Mouse (Mus musculus): Measurements from ENCODE around the gene Gm17304. TPM values are rescaled to one million over a fixed set of nuclear protein-coding genes. Genes with fewer than 3 reads are reported as not detected.

The Gm17304 gene
- total RNA-seq, 2 experiments from 2014 or later, result not detected

DNA sequence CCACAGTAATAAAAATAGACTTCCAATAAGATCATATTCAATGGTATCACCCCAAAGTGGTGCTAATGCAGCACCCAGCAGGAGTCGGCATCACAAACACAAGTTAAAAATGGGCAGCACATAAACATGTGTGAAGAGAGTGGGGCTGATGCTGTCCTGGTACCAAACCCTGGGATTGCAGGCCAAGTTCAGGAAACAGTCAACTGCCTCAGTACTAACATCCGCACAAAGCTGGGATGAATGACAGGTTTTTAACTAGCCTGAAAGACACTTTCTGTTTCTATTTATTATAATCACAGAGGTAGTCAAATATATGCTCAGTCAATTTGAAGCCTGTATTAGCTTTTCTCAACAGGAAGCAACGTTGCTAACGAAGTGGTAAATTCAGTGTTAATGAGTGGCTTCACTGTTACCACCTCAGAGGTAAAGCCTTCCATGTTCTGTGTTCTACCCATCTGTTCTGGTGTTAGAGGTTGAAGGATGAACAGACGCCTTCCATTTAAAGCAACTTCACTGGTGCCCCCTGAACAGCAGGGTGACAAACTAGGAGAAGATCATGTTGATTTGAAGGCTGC, 31.4 kb downstream of the Gm17304 start:
- no peak for TF ChIP-seq CTCF (conservative IDR thresholded peaks at IDR 0.05)
- Histone ChIP-seq H3K27ac (peak overlapping the region; percentile 1; the same call in 1 of the 2 replicates), H3K4me3 (no peak overlapping the region)
- no peak for DNase-seq (ENCODE audit: low spot score in 2 of 2)

DNA sequence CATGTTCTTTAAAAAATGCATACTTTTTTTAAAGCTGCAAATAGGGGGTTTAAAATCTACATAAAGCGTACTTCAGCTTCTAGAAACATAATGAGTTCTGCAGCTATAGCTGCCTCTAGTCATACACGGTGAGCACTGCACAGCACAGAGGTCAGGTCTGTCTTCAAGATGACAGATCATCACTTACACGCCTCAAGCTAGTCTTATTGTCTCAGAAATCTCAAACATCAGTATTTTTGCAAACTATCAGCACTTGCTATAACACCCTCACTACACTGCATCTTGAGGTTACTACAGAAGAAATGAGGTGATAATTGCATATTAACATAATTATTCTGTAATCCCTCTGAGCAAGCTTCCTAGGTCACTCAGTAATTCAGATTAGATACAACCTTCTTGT, 33.0 kb downstream of the Gm17304 start:
- no peak for DNase-seq (ENCODE audit: low spot score in 2 of 2)
- H3K4me3 ChIP-seq, result no peak overlapping the region
- TF ChIP-seq CTCF (conservative IDR thresholded peaks at IDR 0.05), result no peak

GRCm38 (mm10) chr5:106643434-106643833, 34.5 kb downstream of the Gm17304 start:
- no peak for DNase-seq (ENCODE audit: low spot score in 2 of 2)

More for the DNA sequence above, 33.0 kb downstream of the Gm17304 start:
- H3K27ac ChIP-seq, result no peak overlapping the region

DNA sequence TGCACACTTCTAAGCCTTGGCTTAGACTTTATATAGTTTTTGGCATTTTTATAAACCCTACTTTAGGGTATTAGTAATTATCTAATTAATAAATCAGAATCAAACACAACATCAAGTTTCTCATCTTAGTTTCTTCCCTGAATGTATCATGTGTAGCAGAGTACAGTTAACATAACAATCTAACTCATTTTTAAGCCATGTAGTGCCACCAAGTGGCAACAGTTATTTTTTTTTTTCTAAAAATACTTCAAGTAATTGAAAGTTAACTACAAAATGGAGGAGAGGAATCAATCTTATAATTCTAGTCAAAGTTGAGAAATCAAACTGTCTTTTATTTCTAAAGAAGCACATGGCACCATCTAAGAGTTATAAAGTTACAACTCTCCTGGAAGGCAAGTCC, 40.5 kb downstream of the Gm17304 start:
- no peak for DNase-seq (ENCODE audit: low spot score in 2 of 2)
- Histone ChIP-seq H3K4me3 (no peak overlapping the region), H3K27ac (no peak overlapping the region)
- peak; percentile 75 for TF ChIP-seq CTCF (conservative IDR thresholded peaks at IDR 0.05)

More at GRCm38 (mm10) chr5:106643434-106643833, 34.5 kb downstream of the Gm17304 start:
- no peak overlapping the region for H3K27ac ChIP-seq
- no peak for TF ChIP-seq CTCF (conservative IDR thresholded peaks at IDR 0.05)
- H3K4me3 ChIP-seq, result no peak overlapping the region

DNA sequence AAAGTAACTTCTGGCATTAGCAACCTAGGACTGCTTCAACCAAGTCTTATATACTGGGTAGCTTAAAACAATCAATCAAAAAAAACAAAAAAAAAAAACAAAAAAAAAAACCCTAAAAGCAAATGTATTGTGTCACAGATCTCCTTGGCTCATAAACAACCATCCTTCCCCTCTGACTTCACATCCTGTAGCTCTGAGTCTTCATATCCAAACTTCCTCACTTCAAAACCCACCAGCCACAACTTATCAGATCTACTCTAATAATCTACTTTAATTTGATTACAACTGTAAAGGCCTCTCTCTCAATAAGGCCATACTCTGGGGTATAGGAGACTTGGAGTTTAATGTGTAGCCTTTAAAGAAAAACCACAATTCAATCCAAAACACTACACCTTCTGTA, 41.1 kb downstream of the Gm17304 start:
- H3K27ac ChIP-seq, result no peak overlapping the region
- no peak for TF ChIP-seq CTCF (conservative IDR thresholded peaks at IDR 0.05)
- no peak overlapping the region for H3K4me3 ChIP-seq
- no peak for DNase-seq (ENCODE audit: low spot score in 2 of 2)

DNA sequence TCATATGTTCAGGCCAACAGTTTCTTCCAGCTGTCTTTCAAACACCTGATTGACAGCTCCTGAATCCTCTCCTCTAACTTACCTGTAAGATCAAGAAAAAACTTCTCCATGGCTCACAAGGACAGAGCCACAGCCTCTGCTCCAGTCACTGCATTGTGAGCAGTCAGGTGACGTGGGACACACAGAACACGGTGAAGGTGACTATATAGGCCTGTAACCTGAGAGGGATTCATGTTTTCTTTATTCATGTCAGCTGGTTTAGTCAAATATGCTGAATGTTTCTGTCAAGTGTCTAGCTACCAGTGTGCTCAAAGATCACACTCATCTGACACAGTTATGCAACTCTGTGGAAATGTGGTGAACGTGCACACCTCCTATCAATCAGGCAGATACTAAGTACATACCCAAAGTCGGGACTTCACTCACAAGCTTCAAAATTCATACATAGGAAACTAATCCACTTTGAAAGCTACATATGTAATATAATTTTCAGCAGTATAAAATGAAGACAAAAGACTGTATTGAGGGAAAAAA, 43.4 kb downstream of the Gm17304 start:
- Histone ChIP-seq H3K27ac (no peak overlapping the region), H3K4me3 (no peak overlapping the region)
- no peak for TF ChIP-seq CTCF (conservative IDR thresholded peaks at IDR 0.05)
- no peak for DNase-seq (ENCODE audit: low spot score in 2 of 2)

DNA sequence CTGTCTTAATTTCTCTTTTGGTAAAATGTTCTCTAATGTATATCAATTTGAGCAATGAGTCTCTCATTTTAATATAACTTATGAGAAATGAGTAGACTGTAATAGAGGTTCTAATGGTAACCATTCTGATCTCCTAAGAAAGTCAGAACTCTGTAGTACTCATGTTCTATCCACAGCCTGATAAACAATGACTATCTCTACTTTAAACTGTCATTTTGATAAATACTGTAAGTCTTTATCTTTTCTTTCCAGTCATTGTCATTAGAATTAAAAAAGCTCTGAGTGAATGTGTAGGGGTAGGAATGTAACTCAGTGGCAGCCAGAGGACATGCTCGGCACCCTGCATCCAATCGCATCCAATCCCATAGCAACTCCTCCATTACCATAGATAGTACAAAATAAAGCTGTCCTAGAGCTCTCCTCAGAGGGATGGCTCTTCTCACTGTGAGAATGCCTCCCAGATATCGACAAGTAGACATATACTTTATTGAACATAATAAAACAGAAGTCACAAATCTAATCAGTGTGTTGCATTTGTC, 44.0 kb downstream of the Gm17304 start:
- no peak for TF ChIP-seq CTCF (conservative IDR thresholded peaks at IDR 0.05)
- DNase-seq (ENCODE audit: low spot score in 2 of 2), result no peak
- Histone ChIP-seq H3K4me3 (no peak overlapping the region), H3K27ac (no peak overlapping the region)

Other genes with a start within 250 kb of the Gm17304 start
- not detected for gene Barhl2, start 150.9 kb upstream of the Gm17304 start, total RNA-seq (2021)
- 100 to 1,000 TPM; 104 TPM for gene Zfp644, start 88.2 kb downstream of the Gm17304 start, total RNA-seq (2021)

Data from layer of hippocampus, adult 2 months (tissue).